Mouse (Mus musculus): ENCODE measurements around the gene Ldlrad3.

DNA sequence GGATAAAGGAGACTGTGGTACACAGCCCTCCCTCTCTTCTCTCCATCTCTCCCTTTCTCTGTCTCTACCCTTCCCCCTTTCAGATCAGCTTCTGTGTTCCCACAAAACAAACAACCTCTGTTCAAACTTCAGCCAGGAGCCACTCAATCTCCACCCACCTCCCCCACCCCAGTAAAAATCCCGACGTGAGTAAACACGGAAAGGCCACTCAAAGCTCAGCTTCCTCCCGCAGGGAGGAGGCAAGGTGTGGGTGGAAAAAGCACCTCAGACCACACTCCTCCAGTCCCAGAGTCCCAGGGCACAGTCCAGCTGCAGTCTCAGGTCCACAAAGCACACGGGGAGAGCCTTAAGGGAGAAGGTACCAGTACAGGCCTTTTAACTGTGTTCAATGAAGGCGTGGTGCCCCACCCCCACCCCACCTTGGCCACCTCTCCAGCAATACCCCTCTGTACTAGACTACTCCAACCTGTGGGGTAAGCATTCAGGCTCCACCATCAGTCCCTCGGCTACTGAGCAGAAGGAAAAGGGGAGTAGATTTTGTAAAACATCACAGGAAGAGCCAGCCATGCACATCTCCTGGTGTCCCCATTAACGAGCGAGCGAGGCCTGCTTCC is 53.1 kb downstream of the Ldlrad3 start:
- TF ChIP-seq MAX (IDR thresholded peaks at IDR 0.05) (no peak), CTCF (IDR thresholded peaks at IDR 0.05; ENCODE audit: control insufficient read depth, insufficient read depth, insufficient read length) (no peak), MYOD1 (IDR thresholded peaks at IDR 0.05; ENCODE audit: control insufficient read depth, insufficient read length, low read depth) (no peak), MYOG (IDR thresholded peaks at IDR 0.05; ENCODE audit: control insufficient read depth, extremely low read depth, insufficient read length) (no peak), CEBPB (IDR thresholded peaks at IDR 0.05; ENCODE audit: low read depth) (no peak), USF1 (IDR thresholded peaks at IDR 0.05; ENCODE audit: low read depth) (no peak), FOSL1 (IDR thresholded peaks at IDR 0.05; ENCODE audit: insufficient read depth, low read length, poor library complexity, severe bottlenecking) (no peak)
